Mouse (Mus musculus): ENCODE data around the gene Tekt2.

The Tekt2 gene

DNA sequence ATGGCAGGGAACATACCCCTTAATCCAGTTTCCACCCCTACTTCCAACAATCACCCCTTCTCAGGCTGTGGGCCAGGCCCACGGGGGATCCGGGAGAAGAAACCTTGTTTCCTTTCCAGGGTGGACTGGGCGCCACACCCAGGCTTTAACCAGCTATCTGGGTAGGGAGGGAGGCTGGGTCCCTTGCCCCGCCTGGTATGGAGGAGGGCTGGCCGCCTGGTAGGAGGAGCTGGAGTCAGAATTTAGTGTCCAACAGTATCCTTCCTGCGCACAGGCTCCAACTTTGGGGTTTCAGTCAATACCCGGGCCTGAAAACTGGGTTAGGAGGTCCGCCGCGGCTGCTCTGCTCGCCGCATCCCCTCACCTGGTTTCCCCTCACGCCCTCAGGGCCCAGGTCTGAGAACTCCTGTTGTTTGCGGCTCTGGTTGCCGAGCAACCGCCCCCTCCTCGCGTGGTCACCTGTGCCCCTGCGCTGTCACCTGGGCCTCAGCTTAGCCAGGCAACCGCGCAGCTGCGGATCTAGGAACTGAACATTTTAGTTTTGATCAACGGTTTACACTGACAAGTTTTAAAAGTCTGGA, at the start of gene Tekt2:
Gene Tekt2 (minus strand): TSS at position 408 of the 581 bp plus-strand sequence.
- no peak for DNase-seq (ENCODE audit: low spot score)

DNA sequence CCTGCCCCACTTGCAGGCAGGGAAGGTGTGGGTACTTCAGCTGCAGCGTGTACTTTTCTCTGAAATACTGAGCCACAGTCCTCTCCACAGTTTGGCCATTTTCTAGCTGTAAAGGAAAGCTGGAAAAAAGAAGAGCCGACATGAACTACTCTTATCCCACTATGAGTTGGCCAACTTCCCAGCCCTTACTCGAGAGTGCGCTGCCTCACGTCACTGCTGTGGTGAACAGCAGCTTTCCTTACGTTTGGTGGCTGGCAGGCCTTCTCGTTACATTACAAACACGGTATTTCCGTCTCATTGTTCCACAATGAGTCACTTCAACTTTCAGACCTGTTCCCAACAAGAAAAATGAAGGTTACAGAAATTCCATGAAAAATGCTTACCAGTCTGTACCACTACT, 46.0 kb upstream of the Tekt2 start:
- DNase-seq (ENCODE audit: low spot score) = no peak

DNA sequence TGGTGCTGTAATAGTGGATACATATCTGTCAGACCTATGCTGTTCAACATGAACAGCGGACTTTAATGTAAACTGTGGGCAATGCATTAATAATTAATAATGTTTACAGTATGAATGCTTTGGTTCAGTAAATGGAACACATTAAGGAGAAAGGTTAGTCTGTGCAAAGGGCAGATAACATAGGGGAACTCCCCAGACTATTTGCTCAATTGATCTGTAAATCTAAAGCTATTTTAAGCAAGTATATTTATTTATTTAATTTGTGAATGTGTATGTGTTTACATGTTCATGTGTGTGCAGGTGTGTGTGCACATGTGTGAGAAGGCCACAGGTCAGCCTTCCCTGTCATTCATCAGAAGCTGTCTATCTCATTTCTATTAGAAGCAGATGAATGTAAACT, 34.6 kb upstream of the Tekt2 start:
- no peak for DNase-seq (ENCODE audit: low spot score)

DNA sequence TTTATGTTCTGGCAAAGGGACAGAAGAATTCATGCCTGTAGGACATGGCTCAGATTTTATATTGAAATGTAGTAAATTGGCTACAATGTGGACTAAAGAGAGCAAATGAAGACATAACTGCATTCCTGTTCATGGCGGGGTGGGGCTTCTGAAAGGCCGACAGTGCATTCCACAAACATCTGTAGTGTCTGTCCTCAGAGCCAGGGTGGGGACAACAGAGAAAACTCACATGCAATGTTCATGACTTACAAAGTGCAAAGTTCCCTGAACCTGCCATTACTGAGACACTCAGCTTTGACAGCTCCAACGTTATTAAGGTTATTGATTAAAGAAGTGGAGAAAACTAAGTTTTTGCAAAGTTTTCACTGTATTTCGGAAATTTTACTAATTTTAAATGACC, 18.0 kb upstream of the Tekt2 start:
- no peak for DNase-seq (ENCODE audit: low spot score)

DNA sequence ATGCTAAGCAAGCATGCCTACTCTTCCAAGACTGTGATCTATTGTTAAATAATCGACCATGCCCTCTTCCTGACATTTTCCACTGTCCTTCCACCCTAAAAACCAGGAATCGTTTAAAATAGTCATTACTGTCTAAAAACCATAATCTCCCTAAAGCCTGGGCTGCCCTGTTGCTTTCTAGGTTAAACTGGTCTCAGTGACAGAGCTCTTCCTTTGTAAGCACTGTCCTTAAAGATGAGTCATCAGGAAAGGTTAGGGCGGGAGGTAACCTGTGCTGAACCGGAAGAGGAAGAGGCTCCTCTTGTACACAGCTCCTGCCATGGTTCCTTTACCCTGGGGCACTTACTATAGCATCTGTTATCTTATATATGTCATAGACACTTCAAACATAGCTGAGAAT, 14.0 kb upstream of the Tekt2 start:
- no peak for DNase-seq (ENCODE audit: low spot score)

DNA sequence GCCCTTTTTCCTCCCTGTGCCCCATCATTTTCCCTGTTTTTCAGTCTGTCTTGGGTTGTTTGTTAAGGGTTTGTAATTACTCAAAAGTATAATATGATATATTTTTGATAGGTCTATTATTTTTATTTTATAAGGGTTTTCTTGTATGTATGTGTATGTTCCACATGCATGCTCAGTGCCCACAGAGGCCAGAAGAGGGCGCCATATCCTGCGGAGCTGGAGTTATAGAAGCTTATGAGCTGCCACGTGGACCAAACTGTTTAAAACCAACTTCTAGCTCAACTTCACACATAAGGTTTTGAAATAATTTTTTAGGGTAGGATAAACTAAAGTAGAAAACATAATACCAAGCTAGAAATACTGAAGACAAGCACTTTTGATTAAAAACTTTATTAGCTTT, 6.9 kb upstream of the Tekt2 start:
- DNase-seq (ENCODE audit: low spot score) = no peak

DNA sequence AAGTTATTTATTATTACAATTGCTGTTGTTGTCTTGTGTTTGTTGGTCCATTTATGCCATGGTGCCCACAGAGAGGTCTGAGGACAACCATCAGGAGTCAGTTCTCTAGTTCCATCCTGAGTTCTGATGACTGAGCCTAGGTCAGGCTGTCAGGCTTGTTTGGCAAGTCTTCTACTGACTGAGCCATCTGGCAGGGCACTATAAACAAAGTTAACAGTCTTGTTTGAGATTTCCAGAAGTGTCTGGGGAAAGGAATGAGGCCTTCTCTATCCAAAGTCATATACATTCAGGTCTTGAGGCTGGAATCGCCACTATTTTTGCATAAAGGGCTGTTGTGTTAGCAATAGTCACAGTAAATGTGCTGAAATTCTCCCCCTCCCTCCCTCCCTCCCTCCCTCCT, 6.3 kb upstream of the Tekt2 start:
- DNase-seq (ENCODE audit: low spot score) = no peak

DNA sequence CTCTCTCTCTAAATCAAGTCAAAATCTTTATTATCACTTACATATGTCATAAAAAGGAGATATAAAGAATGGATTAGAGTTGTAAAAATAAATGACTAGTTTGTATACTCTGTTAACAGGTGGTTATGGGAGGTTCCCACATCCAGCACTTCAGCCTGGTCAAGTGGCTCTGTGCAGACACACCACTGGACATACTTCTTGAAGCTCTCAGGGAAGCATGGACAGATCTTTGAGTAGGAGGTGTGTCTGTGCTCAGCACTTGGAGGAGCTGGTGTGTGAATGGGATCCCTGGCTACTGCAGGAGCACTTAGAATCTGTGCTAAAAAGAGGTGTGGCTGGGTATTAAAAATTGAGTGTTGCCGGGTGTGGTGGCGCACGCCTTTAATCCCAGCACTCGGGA, 4.8 kb upstream of the Tekt2 start:
- no peak for DNase-seq (ENCODE audit: low spot score)

DNA sequence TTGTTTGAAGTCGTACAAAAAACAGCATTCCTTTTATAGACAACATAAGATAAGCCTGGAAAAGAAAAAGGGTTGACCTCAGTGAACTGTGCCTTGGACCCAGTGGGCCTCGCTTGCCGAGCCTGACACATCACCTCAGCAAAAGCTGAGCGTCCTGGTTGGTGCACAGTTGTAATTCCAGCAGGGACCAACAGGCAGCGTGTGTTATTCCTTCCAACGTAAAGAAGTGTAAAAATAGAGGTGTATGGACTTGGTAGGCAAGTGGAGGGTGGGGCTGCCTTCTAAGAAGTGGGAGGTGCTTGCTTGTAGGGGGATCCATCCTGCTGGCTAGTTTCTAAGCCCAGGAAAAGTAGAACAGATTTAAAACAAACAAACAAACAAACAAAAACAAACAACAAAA, 548 bp upstream of the Tekt2 start:
- DNase-seq (ENCODE audit: low spot score) = no peak

DNA sequence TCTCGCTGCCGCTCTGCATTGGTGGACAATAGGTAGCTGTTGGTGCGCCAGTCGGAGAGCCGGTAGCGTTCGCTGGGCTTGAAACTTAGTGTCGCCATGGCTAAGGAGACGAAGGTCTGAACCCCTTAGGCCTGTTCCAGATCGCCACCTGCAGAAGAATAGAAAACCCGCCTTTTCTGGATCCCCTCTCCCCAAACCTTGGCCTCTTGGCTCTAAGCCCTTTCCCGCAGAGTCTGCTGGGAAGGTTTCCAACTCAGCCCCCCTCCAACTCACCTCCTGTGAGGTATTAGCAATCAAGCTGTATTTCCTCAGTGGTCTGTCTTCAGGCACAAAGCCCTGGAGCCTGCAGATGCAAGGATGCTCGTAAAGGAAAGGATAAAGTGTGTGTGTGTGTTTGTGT, 627 bp downstream of the Tekt2 start:
- DNase-seq (ENCODE audit: low spot score) = no peak

DNA sequence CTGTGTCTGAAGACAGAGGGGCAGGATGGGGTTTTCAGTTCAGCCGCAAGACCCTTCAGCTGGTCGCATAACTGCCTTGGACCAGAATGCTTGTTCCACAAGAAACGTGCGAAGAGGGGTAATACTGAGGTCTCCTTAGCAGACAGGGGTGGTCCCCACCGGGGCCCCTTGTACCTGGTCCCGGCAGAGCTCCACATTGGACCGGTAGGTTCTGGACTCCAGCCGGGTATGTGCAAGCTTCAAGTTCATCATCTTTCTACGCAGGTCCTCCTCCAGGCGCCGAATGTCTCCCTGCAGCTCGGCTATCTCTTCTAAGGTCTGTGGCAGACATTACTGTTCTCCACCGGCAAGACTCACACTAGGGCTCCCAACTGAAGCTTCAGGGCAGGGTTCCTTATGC, 2.8 kb downstream of the Tekt2 start:
- DNase-seq (ENCODE audit: low spot score) = no peak

DNA sequence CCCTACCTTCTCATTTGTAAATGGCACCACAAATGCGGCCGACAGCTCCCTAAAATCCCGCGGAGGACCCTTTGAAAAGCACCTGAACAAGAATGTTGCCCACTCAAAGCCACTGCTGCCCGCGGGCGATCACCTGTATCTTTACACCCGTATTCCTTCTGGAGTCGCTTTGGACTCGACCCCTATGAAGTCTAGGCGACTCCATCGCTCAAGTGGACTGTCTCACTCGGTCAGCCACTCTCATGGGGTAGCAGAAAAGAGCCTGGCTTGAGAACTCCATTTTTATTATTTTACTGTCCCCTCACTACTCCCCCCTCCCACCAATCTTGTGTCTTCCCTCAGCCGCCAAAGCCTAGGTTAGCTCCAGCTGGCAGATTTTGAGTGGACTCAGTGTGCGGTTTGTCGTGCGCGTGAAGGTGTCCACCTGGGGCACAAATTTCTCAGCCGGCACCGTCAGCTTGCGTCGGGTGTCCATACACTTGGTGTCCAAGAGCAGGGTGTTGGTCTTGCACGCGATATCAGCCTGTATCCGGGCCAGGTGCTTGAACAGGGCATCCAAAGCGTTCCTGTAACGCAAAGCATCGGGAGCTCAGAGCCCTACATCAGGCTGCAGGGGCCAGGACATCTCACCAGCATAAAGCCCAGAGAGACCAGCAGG, 3.5 kb downstream of the Tekt2 start:
- DNase-seq (ENCODE audit: low spot score) = no peak

DNA sequence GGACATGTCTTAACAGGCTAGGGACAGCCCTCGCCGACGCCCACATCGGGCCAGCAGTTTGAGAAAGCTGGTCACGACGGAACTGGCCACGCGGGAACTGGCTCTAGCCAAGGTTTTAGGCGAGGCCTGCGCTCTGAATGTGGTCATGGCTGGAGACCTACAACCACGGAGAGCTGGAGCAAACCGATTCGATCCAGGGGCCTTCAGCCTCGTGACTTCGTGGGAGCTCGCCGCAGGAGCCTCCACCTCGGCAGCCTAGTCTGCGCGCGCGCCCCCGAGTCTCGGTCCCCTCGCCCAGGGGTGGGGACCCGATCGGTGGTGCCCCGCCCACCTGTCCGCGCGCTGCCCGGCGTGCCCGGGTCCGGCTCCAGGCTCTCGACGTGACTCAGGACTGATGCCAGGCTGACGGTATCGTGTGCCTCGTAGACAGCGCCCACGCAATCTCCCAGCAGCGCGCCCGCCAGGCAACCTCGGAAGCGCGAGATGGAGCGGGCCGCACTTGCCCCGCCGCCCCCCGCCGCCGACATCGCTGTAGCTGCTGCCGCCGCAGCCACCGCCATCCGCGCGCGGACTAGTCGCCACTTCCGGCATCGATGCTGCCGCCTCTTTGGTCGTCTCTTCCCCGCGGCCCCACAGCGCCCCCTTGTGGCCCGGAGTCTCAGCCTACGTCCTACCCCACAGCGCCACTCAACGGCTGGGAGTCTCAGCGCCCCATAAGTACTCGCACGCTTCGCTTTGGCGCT, 4.2 kb downstream of the Tekt2 start, which contains the start of gene Adprhl2:
Gene Adprhl2 (minus strand): TSS at position 593 of the 743 bp plus-strand sequence.
- peak; percentile 98 for DNase-seq (ENCODE audit: low spot score)

DNA sequence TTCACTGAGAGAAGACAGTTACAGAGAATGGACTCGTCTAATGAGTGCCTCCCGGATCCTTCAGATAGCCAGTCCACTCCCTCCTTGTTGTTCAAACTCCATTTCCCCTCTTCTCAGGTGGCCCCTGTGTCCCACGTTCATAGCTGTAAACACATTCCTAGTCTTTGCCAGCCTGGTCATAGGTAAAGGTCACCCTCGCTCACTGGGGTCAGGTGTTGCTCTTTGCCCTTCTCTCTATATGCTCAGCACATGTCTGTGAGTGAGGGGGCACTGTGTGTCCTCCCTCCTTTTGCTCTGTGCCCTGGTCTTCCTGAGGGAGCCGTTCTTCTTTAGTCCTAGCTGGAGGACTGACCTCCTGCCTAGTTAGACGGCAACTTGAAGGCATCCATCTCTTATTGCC, 5.7 kb downstream of the Tekt2 start:
- no peak for DNase-seq (ENCODE audit: low spot score)

DNA sequence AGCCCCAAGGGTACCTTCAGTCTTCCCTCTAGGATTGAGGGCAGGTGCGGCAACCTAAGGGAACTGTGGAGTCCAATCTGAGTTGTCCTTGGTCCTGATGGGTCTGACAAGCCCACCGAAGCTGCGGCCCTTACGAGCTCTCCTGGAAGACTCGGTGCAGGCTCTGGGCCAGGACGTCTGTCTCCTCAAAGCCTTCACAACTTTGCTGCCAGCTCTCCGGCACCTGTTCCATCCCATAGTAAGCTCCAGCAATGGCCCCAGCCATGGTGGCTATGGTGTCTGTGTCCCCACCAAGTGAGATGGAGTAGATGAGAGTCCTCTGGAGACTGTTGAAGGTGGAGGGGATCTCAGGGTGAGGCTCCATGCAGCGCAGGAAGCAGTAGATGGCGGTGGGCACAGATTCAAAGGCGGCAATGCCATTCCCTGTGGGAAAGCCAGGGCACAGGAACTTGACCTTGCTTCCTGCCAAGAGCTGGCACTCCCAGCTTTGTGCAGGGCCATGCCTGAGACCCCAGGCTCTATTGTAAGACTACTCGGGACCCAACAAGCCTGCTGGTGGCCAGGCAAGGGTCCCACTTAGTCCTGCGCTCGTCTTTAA, 8.9 kb downstream of the Tekt2 start:
- no peak for DNase-seq (ENCODE audit: low spot score)

DNA sequence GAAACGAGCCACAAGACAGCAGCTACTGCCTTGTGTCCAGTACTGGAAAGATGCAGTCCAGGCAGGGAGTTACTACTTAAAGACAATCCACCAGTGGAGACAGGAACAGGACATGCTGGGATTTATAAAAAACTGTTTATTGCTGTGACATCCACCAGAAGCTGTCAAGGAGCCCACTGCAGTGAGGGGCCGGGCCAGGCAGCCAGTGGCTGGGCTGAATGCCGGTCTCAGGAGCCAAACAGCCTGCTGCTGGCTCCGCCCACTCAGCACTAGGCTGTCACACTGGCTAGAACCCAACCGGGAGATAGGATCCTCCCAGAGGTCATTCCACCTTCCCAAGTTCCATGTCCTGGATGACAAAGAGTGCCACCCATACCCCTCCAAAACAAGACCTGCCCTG, 9.6 kb downstream of the Tekt2 start:
- DNase-seq (ENCODE audit: low spot score) = no peak

DNA sequence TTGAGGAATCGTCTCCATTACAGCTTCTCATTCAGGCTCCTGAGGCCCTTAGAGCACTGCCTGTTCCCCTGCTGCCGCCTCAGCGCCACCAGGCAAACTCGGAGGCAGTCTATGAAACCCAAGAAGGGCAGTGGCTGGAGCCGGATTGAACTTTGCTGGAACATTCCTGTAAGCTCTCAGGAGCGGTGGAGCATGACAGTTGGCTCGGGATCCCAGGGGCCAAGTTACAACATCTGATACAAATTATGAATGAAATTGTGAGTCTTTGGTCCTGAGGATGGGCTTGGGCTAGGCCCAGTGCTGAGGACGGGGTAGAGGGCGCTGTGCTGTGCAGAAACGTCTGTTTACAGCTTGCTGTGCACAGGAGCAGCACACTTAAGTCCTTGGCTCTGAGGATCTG, 11.1 kb downstream of the Tekt2 start:
- DNase-seq (ENCODE audit: low spot score) = no peak

DNA sequence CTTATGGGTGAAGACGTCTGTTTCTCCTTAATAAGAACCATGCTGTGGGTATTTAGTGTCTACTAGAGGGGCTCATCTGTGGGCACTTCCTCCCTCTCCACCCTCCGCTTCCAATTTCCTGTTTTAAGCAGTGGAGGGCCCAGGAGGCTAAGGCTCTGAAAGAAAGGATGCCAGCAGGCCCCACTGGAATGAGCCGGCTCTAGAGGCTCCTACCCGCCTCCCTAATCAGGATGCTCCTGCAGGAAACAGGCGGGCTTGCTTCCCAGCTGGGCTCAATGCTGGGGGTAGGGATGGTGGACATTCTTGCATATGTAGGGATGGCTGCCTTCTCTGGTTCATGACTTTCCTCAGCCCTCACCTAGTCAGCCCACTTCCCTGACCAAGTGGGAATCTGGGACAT, 12.3 kb downstream of the Tekt2 start:
- DNase-seq (ENCODE audit: low spot score) = no peak

DNA sequence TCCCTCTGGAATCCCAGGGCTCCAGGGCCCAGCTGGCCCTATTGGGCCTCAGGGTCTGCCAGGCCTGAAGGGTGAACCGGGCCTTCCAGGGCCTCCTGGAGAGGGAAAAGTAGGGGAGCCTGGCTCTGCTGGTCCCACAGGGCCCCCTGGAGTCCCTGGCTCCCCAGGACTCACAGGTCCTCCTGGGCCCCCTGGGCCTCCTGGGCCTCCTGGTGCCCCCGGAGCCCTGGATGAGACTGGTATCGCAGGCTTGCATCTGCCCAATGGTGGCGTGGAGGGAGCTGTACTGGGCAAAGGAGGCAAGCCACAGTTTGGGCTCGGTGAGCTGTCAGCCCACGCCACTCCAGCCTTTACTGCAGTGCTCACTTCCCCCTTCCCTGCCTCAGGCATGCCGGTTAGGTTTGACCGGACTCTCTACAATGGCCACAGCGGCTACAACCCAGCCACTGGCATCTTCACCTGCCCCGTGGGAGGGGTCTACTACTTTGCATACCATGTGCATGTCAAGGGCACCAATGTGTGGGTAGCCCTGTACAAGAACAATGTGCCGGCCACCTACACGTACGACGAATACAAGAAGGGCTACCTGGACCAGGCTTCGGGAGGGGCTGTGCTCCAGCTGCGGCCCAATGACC, 13.8 kb downstream of the Tekt2 start:
- no peak for DNase-seq (ENCODE audit: low spot score)

DNA sequence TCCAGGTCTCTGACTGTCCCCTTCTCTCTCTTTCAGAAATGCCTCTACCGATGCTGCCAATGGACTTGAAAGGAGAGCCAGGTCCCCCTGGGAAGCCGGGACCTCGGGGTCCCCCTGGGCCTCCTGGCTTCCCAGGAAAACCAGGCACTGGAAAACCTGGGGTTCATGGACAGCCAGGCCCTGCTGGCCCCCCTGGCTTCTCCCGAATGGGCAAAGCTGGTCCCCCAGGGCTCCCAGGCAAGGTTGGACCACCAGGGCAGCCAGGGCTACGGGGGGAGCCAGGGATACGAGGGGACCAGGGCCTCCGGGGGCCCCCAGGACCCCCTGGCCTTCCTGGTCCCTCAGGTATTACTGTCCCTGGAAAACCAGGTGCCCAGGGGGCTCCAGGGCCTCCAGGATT, 15.1 kb downstream of the Tekt2 start:
- DNase-seq (ENCODE audit: low spot score) = no peak

DNA sequence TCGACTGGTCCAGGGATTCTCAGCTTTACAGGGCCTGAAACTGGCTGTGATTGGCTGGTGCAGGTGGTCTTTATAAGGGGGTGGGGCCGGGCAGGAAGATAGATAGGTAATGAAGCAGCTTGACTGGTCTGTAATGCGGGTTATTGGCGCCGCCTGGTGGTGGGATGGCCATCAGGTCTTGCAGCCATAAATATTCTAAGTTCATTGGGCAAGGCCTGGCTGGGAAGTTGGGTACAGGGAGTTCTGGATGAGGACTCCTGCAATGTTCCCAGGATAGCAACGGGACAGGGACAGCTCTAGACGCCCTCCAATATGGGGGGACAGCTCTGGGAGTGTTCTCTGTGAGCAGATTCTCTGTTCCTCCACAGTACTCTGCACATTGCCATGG, 15.6 kb downstream of the Tekt2 start:
- DNase-seq (ENCODE audit: low spot score) = peak; percentile 68

DNA sequence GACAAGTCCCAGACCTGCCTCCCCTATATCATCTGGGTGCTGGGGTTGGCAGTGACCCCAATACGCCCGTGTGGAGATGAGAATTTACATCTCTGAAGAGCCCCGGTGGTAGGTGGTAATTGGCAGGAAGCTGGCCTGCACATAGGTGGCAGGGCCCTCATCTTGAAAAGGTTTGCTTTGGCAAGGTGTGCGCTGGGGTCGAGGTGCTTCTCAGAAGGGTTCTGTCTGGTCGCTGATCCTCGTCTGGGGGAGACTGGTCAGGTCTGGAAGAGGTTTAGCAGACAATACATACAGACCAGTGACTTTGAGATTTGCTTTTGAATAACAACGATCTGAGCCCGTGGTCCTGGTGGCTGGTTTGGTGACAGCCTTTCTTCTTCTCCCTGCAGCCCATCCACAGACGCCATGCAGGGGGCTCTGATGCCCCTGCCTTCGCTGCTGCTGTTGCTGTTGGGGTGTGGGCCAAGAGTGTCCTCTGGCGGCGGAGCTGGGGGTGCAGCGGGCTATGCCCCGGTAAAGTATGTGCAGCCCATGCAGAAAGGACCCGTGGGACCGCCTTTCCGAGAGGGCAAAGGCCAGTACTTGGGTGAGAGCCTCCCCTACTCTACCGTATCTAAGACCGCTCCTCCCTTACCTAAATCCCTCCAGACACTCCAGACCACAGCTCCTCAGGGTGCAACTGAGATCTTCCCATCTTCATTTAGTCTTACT, 16.1 kb downstream of the Tekt2 start:
- DNase-seq (ENCODE audit: low spot score) = peak; percentile 22
